Mouse (Mus musculus) ES-E14 (cell line): Measurements from ENCODE around the gene Obscn.

Experiments used
- CHD2 ChIP-seq: IDR thresholded peaks from 2 replicates; pipeline ENCODE4 v1.6.1; 2014; ENCODE audit warnings: mild to moderate bottlenecking, low read depth, low read length, inconsistent platforms
- HCFC1 ChIP-seq: IDR thresholded peaks from 2 replicates; pipeline ENCODE4 v1.6.1; 2012; ENCODE audit warnings: low read length, inconsistent platforms, borderline replicate concordance; ENCODE audit not compliant: insufficient read depth
- MAFK ChIP-seq: IDR thresholded peaks from 2 replicates; pipeline ENCODE4 v1.6.1; 2014; ENCODE audit warnings: mild to moderate bottlenecking, low read depth, low read length, inconsistent platforms; ENCODE audit not compliant: insufficient read depth
- ZNF384 ChIP-seq: IDR thresholded peaks from 2 replicates; pipeline ENCODE4 v1.6.1; 2012; ENCODE audit warnings: low read depth, low read length, inconsistent platforms

GRCm38 (mm10) chr11:59176475-59176874, 40.3 kb upstream of the Obscn start:
- no peak for TF ChIP-seq MAFK
- no peak for TF ChIP-seq HCFC1
- TF ChIP-seq CHD2, result no peak
- no peak for TF ChIP-seq ZNF384
